In the genomic region with DNA sequence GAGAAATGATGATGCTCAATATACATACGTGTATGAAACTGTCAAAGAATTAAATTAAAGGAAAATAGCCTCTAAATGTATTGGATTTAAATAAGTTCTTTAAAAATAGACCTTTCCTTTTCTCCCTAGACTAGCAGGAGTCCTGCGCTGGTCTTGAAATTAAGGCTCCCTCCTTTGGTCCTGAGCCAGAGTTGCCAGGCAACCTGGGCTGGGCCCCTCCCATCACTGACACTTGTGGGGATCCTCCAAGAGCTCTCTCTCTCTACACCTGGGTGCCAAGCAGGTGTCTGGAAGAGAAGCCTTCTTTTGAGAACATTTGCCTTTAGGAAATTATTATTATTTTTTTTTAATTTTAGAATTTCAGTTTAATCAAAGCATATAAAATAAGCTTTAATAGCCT, we compare ENCODE assay signal across 22 mouse cellular contexts.
"Had no signal": no experiment of that assay in that cellular context is flagged by ENCODE, and none has a peak within 500 bp of the region (broad histone marks: within the 10 kb centered on the region; RNA-seq: fewer than 3 reads in every experiment).

No protein-coding gene starts in this region.

- H3K4me3 ChIP-seq: gastrocnemius, adult 2 months; heart, embryonic 10.5 days; heart, embryonic 12.5 days; hindbrain, embryonic 13.5 days; hindbrain, embryonic 15.5 days; kidney, embryonic 15.5 days; limb, embryonic 13.5 days; limb, embryonic 15.5 days; liver, embryonic 12.5 days had no signal

- H3K27ac ChIP-seq: gastrocnemius, adult 2 months; heart, embryonic 10.5 days; hindbrain, embryonic 13.5 days; hindbrain, embryonic 15.5 days; hindbrain, postnatal 0 days; kidney, embryonic 15.5 days; kidney, postnatal 0 days; limb, embryonic 13.5 days; limb, embryonic 15.5 days; liver, embryonic 12.5 days had no signal

- DNase-seq: gastrocnemius, adult 2 months; gastrocnemius, postnatal 10 days; gastrocnemius, postnatal 25 days; heart, adult 18-20 months; heart, postnatal 10 days; kidney, adult 11 months; kidney, adult 2 months; kidney, adult 9 months; kidney, postnatal 14 days; kidney, postnatal 36 days; layer of hippocampus, adult 9-11 months; layer of hippocampus, postnatal 36 days had no signal
